Mouse (Mus musculus): ENCODE data around the gene Pusl1.
A peak's percentile ranks its signal among the peaks of the same experiment; 100 is the strongest.

Gene Pusl1

DNA sequence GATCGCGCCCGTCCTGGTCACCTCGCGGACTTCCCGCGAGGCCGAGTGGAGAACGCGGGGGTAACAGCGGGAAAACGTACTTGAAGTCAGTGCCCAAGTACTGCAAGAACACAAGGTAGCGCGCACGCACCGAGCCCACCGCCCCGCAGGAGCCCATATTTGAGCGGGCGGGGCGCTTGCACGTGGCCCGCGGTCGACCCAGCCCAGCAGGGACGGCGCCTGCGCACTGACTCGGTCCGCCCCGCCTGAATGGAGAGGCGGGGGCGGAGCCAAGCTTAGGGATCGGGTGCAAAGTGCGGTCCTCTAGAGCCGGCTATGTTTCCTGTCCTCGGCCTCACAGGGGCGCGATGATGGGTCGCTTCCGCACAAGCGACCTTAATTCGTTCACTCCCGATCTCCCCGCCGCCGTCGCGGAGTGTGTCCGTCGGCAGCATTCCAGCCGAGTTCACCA is at the start of gene Pusl1, which contains the start of gene Acap3:
Gene Pusl1 (minus strand): TSS at position 231 of the 451 bp plus-strand sequence.
Gene Acap3 (plus strand): TSS at position 272 of the 451 bp plus-strand sequence.
- peak; percentile 93 for DNase-seq (ENCODE audit: low read depth, low spot score)

DNA sequence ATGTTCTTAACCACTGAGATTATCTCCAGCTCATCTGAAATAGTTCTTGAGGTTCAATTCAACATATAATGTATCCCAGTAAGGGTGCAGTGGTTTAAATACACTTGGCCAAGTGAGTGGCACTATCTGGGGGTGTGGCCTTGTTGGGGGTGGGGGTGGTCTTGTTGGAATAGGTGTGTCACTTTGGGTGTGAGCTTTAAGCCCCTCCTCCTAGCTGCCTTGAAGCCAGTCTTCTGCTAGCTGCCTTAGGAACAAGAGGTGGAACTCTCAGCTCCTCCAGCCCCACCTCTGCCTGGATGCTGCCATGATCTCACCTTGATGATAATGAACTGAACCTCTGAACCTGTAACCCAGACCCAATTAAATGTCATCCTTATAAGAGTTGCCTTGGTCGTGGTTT is 40.5 kb upstream of the Pusl1 start:
- no peak for DNase-seq (ENCODE audit: low read depth, low spot score)

DNA sequence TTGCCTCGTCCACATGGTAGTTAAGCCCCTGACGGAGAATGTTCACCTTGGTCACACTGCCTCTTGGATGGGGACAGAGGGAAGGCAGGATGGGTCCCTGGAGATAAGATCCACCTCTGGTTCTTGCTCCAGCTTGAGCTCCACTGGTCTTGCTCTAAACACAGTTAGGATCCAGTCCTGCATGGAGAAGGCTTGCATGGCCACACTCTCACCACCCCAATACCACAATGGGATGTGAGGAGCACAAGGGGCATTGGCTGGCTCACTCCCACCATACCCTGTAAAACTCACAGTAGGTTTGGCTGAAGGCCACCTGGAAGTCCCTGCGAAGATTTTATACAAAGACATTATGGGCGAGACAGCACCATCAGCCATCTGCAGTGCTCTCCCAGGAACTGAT is 17.2 kb upstream of the Pusl1 start:
- no peak for DNase-seq (ENCODE audit: low read depth, low spot score)

DNA sequence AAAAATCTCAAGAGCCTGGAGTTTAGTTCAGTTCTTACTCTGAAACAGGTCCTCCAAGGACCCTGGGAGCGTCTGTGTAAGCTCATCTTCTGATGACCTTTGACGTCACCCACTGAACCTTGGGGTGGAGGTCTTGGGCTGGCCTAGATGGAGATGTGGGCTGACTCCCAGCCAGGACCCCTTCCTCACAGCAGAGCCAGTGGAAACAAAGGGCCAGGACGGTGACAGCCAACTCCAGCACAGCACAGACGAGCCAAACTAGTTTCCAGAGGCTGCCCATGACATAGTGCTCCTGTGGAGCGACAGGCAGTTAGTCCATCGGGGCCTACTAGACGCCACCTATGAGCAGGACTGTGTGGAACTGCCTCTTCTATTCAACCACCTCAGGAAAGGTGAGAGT is 16.7 kb upstream of the Pusl1 start:
- no peak for DNase-seq (ENCODE audit: low read depth, low spot score)

DNA sequence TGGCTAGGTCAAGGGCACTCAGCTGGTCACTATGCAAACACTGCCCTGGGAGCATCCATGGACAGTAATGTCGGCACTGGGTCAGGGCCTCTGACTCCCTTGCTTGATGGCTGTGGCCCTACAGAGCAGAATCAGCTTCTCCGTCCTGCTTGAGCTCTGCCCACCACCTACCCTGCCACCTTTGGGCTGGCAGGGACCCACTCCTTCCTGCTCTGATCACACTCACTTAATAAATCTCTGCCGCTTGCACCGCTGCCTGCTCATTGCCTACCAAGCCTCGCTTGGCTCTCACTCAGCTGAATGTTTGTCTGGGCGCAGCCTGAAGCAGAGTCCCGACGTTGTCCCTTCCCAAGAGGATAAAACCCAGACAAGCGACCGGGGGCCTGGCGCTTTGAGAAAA is 15.4 kb upstream of the Pusl1 start:
- DNase-seq (ENCODE audit: low read depth, low spot score): no peak

DNA sequence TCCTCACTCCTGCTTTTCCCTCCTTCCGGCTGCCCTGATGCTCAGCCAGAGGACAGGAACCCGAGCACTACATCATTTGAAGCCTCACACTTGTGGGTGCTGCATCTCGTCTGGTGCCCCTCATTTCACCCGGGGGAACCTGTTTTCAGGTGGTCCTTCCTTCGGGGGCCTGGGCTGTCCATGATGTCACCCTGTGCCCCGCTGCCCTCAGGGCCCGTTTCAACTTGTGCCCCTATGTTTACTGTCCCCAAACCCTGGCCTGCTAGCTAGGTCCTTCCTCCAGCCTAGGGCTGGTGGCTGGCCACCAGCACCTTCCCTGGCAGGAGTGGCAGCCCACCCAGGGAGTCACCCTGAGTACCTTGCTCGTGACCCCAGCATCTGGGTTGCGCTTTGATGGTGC is 14.5 kb upstream of the Pusl1 start:
- no peak for DNase-seq (ENCODE audit: low read depth, low spot score)

DNA sequence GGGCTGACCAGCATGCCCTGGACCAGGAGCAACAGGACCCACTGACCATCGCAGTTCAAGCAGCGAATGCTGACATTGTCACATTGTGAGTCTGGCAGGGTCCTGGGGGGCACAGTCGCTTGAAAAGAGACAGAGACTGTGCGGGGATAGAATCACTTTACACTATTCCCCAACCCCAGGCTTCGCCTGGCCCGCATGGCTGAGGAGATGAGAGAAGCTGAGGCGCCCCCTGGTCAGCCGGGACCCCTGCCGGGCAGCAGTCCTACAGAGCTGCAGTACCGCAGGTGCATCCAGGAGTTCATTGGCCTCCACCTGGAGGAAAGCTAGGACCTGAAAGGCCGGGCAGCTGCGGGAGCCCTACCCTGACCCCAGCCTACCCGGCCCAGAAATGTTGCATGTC is 14.1 kb upstream of the Pusl1 start:
- DNase-seq (ENCODE audit: low read depth, low spot score): no peak

DNA sequence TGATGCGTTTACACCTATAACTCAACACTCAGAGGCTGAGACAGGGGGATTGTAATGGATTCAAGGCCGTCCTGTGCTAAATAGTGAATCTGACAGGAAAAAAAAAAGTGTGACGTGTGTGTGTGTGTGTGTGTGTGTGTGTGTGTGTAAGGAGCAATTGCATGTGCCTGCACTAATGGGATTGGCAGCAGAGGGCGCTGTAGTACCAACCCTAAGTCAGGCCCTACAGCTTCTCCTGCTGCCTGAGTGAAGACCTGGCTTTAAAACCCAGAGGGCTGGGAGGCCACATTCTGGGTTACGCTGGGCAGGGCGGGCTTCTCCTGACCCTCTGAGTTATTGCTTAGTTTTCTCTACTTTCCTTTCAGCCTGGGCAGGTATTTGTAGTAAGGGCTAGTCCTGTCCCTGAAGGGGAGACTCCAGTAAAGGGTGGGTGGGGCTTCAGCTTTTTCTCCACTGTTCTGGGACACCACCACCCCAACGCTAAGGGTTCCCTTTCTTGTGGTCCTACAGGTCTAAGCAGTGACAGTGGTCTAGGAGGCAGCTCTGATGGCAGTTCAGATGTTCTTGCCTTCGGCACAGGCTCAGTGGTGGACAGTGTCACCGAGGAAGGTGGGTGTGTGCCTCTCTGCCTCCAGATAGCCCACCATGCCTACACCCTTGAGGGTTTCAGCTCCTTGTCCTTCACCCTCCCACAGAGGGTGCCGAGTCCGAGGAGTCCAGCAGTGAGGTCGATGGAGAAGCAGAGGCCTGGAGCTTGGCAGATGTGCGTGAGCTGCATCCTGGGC is 12.9 kb upstream of the Pusl1 start:
- no peak for DNase-seq (ENCODE audit: low read depth, low spot score)

DNA sequence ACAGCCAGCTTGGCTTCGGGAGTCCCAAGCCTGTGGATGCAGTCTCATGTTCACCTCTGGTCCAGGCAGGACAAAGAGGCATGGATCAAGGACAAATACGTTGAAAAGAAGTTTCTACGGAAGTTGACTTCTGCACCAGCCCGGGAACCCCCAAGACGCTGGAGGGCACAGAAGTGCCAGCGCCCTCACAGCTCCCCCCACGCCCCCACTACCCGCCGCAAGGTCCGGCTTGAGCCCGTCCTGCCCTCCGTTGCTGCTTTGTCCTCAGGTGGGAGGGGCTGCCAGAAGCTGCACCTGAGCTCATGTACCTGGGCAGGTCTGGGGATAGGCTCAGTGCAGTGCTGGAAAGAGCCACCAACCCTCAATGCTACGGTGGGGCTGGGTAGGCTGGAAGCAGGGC is 11.7 kb upstream of the Pusl1 start:
- DNase-seq (ENCODE audit: low read depth, low spot score): no peak

DNA sequence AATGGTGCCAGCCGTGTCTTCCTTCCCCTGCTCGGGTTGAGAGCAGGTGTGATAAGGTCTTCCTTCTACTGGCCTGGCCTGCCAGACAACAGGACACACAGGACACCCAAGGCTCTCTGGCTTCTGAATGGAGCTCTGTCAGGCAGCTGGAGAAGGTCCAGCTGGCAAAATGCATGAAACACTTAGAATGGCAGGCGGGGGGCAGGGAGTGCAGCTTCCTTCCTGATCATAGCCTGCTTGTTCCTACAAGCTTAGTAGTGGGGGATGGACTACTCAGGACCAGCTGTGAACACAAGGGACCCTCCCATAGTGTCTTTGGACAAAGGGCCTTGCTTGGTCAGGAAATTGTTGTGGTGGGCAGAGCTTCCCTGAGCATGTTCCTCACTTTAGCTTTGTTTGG is 9.6 kb upstream of the Pusl1 start:
- DNase-seq (ENCODE audit: low read depth, low spot score): no peak

DNA sequence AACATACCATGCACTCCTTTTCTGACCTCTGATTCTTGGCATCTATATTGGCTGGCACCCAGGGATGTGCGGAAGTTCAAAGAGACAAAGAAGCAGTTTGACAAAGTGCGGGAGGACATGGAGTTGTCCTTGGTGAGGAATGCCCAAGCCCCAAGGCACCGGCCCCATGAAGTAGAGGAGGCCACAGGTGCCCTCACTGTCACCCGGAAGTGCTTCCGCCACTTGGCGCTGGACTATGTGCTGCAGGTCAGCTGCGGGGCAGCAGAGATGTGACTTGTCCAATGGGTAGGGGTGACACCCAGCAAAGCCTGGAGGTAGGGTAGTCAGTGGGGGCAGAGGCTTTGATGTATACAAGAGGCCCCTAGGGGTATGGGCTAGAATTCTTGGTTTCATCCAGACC is 7.8 kb upstream of the Pusl1 start:
- no peak for DNase-seq (ENCODE audit: low read depth, low spot score)

DNA sequence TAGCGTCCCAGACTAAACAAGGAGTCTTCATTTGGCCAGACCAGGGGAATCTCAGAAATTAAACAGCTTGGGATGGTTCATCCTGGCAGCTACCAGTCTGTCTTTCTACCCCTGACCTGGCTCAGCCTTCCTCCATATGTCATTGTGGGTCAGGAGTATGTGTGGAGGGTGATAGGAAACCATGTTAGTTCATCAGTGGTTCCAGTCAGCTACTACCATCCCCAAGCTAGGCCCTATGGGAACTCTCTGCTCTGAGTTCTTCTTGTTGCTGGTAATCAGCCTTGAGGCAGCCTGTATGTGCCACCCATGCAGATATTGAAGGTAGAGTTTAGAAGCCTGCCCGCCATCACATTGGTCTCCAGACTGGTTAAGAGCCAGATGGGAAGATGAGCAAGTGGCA is 6.7 kb upstream of the Pusl1 start:
- DNase-seq (ENCODE audit: low read depth, low spot score): no peak

DNA sequence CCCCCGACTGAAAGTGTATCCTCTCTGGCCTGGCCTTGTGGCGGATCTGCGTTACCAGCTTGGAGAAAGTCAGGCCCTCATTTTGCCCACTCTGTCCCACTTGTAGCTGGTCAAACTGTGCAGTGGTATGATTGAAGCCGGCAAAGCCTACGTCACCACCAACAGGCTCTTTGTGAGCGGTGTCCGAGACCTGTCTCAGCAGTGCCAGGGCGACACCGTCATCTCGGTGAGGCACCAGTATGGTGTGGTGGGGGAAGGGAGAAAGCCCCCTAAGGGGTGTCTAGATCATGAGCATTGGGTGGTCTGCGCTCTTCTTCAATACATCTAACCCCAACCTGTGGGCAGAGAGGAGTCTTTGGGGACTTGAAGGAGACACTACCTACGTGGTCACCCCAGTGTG is 4.9 kb upstream of the Pusl1 start:
- no peak for DNase-seq (ENCODE audit: low read depth, low spot score)

DNA sequence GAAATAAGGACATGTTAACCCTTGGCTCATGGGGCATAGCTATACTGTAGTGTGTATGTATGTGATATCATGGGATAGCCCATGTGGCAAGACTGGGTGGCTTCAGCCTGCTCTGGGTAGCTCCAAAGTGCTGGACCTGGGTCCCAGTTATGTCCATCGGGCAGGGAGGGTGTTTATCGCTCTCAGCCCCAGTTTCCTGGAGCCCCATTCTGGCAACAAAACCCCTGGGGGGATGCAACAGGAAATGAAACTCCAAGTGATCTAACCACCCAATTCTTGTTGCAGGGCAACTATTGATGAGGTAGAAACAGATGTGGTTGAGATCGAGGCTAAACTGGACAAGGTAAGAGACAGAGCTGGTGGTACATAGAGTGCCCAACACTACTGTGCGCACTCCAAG is 4.2 kb upstream of the Pusl1 start:
- no peak for DNase-seq (ENCODE audit: low read depth, low spot score)

DNA sequence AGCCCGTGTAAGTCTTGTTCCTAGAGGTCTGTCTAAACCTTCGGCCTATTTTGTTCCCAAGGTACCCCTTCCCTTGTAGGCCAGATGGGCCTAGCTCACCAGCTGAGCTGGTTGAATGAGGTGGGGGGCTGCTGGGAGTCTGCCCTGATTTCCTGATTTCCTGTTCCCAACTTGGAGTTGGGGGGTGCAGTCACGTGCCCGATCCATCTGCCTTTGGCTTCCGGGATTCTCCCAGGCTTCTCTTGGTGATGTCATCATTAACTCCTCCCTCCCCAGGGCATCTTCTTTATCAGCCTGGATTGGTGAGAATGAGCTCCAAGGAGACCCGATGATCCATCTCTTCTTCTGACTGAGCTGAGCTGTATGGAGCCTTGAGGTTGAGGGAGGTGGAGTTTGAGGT is 3.6 kb upstream of the Pusl1 start:
- DNase-seq (ENCODE audit: low read depth, low spot score): no peak

DNA sequence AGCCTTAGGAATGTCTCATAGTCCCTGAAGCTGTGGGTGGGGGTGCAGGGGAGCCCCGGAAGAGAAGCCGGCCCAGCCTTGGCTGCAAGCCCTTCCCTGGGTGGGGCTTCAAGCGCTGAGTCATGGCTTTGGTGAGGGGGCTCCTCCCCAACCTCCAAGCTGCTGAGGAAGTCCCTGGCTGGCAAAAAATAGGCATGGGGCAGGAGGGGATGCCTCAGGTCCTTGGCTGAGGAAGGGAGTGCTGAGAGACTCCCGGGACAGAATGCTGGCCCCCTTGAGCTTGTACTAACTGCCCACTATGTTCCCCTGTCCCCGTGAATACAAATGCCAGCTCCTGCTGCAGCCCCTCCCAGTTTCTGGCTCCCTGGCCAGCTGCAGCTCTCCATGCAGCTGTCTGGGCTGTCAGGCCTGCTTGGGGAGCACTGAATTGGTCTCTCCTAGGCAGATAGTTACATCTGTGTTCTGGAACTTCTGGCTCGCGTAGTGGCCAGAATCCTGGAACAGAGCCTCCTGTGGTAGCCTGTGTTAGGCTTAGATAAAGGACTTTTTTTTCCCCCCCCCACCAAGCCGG is 2.8 kb upstream of the Pusl1 start:
- no peak for DNase-seq (ENCODE audit: low read depth, low spot score)

DNA sequence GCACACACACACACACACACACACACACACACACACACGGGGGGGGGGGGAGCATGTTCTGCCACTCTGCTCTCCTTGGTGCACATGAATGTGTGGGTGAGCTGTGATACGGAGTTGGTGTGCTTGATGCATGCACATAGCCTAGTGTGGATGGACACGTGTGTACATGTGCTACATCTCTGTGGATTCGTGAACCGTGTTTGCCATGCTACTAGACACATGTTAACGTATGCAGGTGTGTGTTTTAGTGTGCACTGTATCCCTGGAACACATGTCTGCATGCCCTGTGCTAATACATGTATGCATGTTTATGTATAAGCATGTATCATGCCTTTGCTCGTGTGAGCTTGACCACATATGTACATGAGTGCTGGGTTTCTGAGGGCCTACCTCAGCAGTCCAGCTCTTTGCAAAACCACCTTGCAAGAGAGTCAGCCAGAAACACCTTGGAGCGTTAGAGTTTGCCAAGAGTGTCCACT is 1.7 kb upstream of the Pusl1 start:
- no peak for DNase-seq (ENCODE audit: low read depth, low spot score)

DNA sequence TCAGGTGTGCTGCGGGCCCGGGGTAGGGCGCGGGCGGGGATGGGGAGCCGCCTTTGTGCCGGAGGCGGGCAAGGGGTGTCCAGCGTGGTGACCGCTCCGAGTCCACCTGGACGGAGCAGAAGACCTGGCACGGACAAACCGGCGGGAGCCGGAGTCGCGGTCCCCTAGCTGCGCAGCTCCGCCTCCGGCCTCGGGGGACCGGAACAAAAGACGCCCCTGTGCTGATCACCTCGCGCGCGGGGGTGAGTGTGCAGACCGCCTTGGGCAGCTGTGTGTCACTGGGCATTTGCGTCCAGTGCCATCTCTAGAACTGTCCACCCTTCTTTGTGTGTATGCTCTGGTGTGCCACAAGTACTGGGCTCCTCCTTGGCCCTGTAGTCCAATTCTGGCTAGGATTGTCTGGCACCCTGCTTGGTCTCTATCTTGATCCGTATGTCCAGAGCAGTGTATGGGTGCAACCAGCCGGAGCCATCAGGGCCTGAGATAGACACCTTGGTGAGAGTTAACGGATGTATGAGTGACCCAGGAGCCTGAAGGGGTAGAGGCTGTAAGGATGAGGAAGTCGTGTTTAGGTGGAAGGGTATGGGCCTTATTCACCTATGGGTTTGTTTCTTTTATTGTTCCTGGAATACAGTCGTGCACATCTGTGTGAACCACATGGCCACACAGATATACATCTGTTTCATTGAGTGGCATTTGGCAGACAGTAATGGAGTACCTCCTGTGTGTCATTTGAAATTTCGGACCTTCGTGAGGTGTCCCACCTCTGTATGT is 1.0 kb upstream of the Pusl1 start:
- no peak for DNase-seq (ENCODE audit: low read depth, low spot score)

DNA sequence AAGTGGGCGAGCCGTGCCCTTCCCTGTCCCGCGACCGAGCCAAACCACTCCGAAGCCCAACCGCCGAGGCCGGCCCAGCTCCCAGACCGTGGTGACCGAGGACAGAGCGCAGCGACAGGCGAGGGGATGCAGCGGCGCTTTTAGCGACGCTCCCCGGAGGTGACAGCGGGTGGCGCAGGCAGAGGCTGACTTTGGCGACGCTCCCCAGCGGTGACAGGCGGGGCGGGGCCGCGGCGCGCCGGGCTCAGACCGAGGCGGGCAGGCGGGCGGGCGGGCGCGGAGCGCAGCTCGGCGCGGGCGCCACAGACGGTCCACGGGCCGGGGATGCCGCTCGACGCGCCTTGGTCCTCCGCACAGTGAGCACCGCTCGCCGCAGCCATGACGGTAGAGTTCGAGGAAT is 436 bp upstream of the Pusl1 start:
- DNase-seq (ENCODE audit: low read depth, low spot score): peak; percentile 74

DNA sequence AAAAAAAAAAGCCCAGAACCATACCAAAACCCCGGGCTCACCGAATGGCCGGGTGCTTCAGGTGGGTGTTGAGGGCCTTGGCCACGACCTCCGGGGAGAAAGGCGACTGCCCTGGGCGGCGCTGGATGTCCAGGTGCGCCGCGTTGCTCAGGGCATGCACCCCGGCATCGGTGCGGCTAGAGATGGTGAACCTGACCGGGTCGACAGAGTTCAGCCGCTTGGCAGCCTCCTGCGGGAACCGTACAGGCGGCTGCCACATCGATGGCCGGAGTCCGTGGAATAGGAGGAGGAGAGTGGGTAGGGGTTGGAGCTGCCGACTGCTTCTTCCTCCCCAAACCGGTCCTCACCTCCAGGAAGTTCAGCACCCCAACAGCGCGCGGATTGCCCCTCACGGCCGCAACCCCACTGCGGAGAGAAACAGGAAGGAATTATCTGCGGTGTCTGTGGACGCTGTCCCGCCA is 540 bp downstream of the Pusl1 start:
- no peak for DNase-seq (ENCODE audit: low read depth, low spot score)

DNA sequence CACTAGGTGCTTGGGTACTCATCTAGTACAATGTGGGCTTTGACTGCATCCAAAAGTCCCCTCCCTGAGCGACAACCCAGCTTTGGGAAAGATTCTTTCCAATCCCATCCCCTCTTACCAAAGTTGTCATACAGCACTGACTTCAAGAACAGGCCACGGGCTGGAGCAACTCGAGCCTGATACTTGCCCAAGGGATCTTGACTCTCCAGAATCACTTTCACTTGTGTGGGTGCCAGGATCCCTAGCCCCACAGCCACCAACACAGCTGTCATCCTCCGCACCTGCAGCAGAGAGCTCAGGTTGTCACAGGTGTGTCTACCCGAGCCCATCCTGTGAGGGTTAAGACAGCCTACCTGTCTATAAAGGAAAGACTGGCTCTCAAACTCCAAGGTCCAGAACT is 2.3 kb downstream of the Pusl1 start:
- no peak for DNase-seq (ENCODE audit: low read depth, low spot score)

DNA sequence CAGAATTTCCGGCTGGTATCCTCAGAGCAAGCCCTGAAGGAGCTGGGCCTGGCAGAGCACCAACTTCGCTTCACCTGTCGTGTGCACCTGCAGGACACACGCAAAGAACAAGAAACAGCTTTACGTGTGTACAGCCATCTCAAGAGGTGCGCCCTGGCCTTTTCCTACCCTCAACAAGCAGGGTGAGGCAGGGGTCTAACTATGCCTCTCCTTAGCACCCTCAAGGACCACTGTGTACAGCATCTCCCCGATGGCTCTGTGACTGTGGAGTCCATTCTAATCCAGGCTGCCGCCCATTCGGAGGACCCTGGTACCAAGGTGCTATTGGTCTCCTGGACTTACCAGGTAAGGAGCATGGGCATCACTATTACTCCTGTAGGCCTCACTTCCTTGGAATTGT is 3.4 kb downstream of the Pusl1 start:
- DNase-seq (ENCODE audit: low read depth, low spot score): no peak

DNA sequence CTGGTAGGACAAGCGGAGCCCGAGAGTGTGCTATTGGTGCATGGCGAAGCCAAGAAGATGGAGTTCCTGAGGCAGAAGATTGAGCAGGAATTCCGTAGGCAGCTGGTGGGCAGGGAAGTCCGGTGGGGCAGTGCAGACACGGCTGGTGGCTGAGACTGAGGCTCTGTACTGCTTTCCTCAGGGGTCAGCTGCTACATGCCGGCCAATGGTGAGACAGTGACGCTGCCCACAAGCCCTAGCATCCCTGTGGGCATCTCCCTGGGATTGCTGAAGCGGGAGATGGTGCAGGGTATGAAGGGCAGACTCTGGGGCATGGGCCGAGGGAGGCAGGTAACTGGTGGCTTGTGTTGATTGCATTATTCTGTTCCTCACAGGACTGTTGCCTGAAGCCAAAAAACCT is 3.9 kb downstream of the Pusl1 start:
- no peak for DNase-seq (ENCODE audit: low read depth, low spot score)

Measured in embryo, embryonic 11.5 days (tissue).